15 mouse cellular contexts compared by ENCODE assay signal in genomic region chr17:73199387-73199786, GRCm38 (mm10).
A peak's percentile ranks its signal among the peaks of the same experiment; 100 is the strongest.
DNase-seq lines count a peak whose midpoint lies in the region; ATAC-seq and TF ChIP-seq lines count a peak whose summit lies in the region.
"Had no signal": no experiment of that assay in that cellular context is flagged by ENCODE, and none has a peak within 500 bp of the region (broad histone marks: within the 10 kb centered on the region; RNA-seq: fewer than 3 reads in every experiment).

No protein-coding gene starts in this region.

- no peak overlapping the region for H3K4me3 ChIP-seq in kidney, postnatal 0 days (replicated peaks; ENCODE audit: low read depth, low read length)
- no peak overlapping the region for H3K4me3 ChIP-seq in stomach, postnatal 0 days (ENCODE audit: low read depth, low read length)
- H3K4me3 ChIP-seq: liver, embryonic 15.5 days had no signal

- H3K9me3 ChIP-seq in kidney, postnatal 0 days (replicated peaks; ENCODE audit: low read length), result no peaks in the 10 kb centered on the region
- no peaks in the 10 kb centered on the region for H3K9me3 ChIP-seq in stomach, postnatal 0 days (ENCODE audit: control insufficient read depth, low read length)
- H3K9me3 ChIP-seq: liver, embryonic 15.5 days had no signal

- intact Hi-C loops in left cerebral cortex, postnatal 10 days (cut with DNase I), result no loop called here

- H3K36me3 ChIP-seq in kidney, postnatal 0 days (ENCODE audit: insufficient read depth, low read length), result no peaks in the 10 kb centered on the region
- H3K36me3 ChIP-seq in stomach, postnatal 0 days (ENCODE audit: control insufficient read depth, insufficient read depth, low read length), result no peaks in the 10 kb centered on the region
- H3K36me3 ChIP-seq: liver, embryonic 15.5 days had no signal

- H3K4me1 ChIP-seq in kidney, postnatal 0 days (replicated peaks; ENCODE audit: insufficient read depth, low read length), result no peaks in the 10 kb centered on the region
- H3K4me1 ChIP-seq in stomach, postnatal 0 days (replicated peaks; ENCODE audit: control insufficient read depth, insufficient read depth), result no peaks in the 10 kb centered on the region
- H3K4me1 ChIP-seq: liver, embryonic 15.5 days had no signal

- H3K9ac ChIP-seq in kidney, postnatal 0 days (ENCODE audit: low read depth, low read length), result no peak overlapping the region
- no peak overlapping the region for H3K9ac ChIP-seq in stomach, postnatal 0 days (ENCODE audit: low read length)
- H3K9ac ChIP-seq: liver, embryonic 15.5 days had no signal

- no peak for DNase-seq in kidney, postnatal 0 days (ENCODE audit: low spot score)
- no peak for DNase-seq in kidney, adult 18-20 months
- DNase-seq in thymus, postnatal 0 days (ENCODE audit: low spot score), result peak; percentile 33
- no peak for DNase-seq in thymus, postnatal 25 days
- peak; percentile 6 for DNase-seq in MEL-GATA-1-ER (ENCODE audit: extremely low read depth, low read depth)
- no peak for DNase-seq in stomach, postnatal 0 days (ENCODE audit: low spot score)
- DNase-seq in gastrocnemius, postnatal 10 days, result no peak
- no peak for DNase-seq in left cerebral cortex, postnatal 10 days (ENCODE audit: extremely low spot score in 1 of 2, low spot score in 2 of 2)
- DNase-seq: adrenal gland, adult 8-10 months; cerebellum, postnatal 25 days; gastrocnemius, postnatal 14 days; kidney, postnatal 4 days had no signal

- TF ChIP-seq EP300 in stomach, postnatal 0 days (optimal IDR thresholded peaks at IDR 0.05), result no peak

- no peak overlapping the region for H3K4me2 ChIP-seq in kidney, postnatal 0 days (ENCODE audit: low read length)
- no peak overlapping the region for H3K4me2 ChIP-seq in stomach, postnatal 0 days (replicated peaks; ENCODE audit: low read depth)
- H3K4me2 ChIP-seq: liver, embryonic 15.5 days had no signal

- ATAC-seq in kidney, postnatal 0 days (replicated peaks; ENCODE audit: low FRiP score, low read depth), result no peak
- ATAC-seq in stomach, postnatal 0 days (ENCODE audit: low FRiP score, low TSS enrichment), result no peak
- ATAC-seq: hindbrain, embryonic 16.5 days; Patski had no signal

- H3K27me3 ChIP-seq in kidney, postnatal 0 days (ENCODE audit: insufficient read depth, low read length), result no peaks in the 10 kb centered on the region
- H3K27me3 ChIP-seq in stomach, postnatal 0 days (ENCODE audit: control insufficient read depth, insufficient read depth, low read length), result no peaks in the 10 kb centered on the region
- H3K27me3 ChIP-seq: liver, embryonic 15.5 days; Patski had no signal

- H3K27ac ChIP-seq in kidney, postnatal 0 days, result no peak overlapping the region
- H3K27ac ChIP-seq in stomach, postnatal 0 days (replicated peaks), result no peak overlapping the region
- H3K27ac ChIP-seq: liver, embryonic 15.5 days had no signal

- peak; percentile 48 for TF ChIP-seq CTCF in kidney, postnatal 0 days (IDR thresholded peaks at IDR 0.05; ENCODE audit: low read depth)
- peak; percentile 52 for TF ChIP-seq CTCF in stomach, postnatal 0 days (IDR thresholded peaks at IDR 0.05; ENCODE audit: low read depth)

Comparison
In these comparisons a context has a peak if more than half of its experiments do, and no peak if none do; other contexts are left out.
1. DNase-seq: peak in thymus, postnatal 0 days (single experiment) and MEL-GATA-1-ER (single experiment); none in kidney, postnatal 0 days (single experiment), kidney, adult 18-20 months (single experiment), thymus, postnatal 25 days (single experiment), stomach, postnatal 0 days (single experiment), gastrocnemius, postnatal 10 days (single experiment) and left cerebral cortex, postnatal 10 days (0 of 2).